Mouse (Mus musculus): ENCODE measurements around the gene Cep78. TPM values are rescaled to one million over a fixed set of nuclear protein-coding genes. Genes with fewer than 3 reads are reported as not detected.

The Cep78 gene
- total and polyA plus RNA-seq, 3 experiments = 1.6 to 3.8 (median 3.6) TPM

GRCm38 (mm10) chr19:16007131-16007530, 22.3 kb upstream of the Cep78 start:
- Histone ChIP-seq H3K27ac (no peak overlapping the region), H3K27me3 (ENCODE audit: control insufficient read depth, insufficient read depth, low read length) (no peaks in the 10 kb centered on the region), H3K79me2 (replicated peaks; ENCODE audit: control insufficient read depth, insufficient read depth, low read length) (no peaks in the 10 kb centered on the region), H3K9ac (ENCODE audit: low read depth, low read length) (no peak overlapping the region), H3K4me3 (no peak overlapping the region), H3K4me1 (ENCODE audit: control insufficient read depth, insufficient read depth, low read length) (no peaks in the 10 kb centered on the region; the same call in 1 of the 2 replicates), H3K36me3 (ENCODE audit: control insufficient read depth, insufficient read depth, low read length) (no peaks in the 10 kb centered on the region)
- WGBS = 64% methylated on average over 8 of the region's 8 CpGs
- DNase-seq = no peak
- TF ChIP-seq EP300 (IDR thresholded peaks at IDR 0.05; ENCODE audit: insufficient read depth, low read depth, low read length) (no peak), CTCF (IDR thresholded peaks at IDR 0.05) (no peak), POLR2A (IDR thresholded peaks at IDR 0.05; ENCODE audit: insufficient read depth, low read depth, low read length) (no peak)
- intact Hi-C loops (cut with DNase I) = no loop called here

GRCm38 (mm10) chr19:15998157-15998556, 13.4 kb upstream of the Cep78 start:
- Histone ChIP-seq H3K4me1 (ENCODE audit: control insufficient read depth, insufficient read depth, low read length) (no peaks in the 10 kb centered on the region), H3K27ac (no peak overlapping the region), H3K36me3 (ENCODE audit: control insufficient read depth, insufficient read depth, low read length) (no peaks in the 10 kb centered on the region), H3K4me3 (no peak overlapping the region), H3K27me3 (ENCODE audit: control insufficient read depth, insufficient read depth, low read length) (no peaks in the 10 kb centered on the region), H3K9ac (ENCODE audit: low read depth, low read length) (no peak overlapping the region), H3K79me2 (replicated peaks; ENCODE audit: control insufficient read depth, insufficient read depth, low read length) (no peaks in the 10 kb centered on the region)
- intact Hi-C loops (cut with DNase I) = loop anchor here (1.0 kb wide), 1 partner anchor 601 kb away; no protein-coding TSS in a partner anchor
- peak; percentile 24 to 47 for DNase-seq
- 3% methylated on average over 3 of the region's 3 CpGs for WGBS
- no peak for TF ChIP-seq POLR2A (IDR thresholded peaks at IDR 0.05; ENCODE audit: insufficient read depth, low read depth, low read length)
- no peak for TF ChIP-seq EP300 (IDR thresholded peaks at IDR 0.05; ENCODE audit: insufficient read depth, low read depth, low read length)
- peak; percentile 98 for TF ChIP-seq CTCF (IDR thresholded peaks at IDR 0.05)

DNA sequence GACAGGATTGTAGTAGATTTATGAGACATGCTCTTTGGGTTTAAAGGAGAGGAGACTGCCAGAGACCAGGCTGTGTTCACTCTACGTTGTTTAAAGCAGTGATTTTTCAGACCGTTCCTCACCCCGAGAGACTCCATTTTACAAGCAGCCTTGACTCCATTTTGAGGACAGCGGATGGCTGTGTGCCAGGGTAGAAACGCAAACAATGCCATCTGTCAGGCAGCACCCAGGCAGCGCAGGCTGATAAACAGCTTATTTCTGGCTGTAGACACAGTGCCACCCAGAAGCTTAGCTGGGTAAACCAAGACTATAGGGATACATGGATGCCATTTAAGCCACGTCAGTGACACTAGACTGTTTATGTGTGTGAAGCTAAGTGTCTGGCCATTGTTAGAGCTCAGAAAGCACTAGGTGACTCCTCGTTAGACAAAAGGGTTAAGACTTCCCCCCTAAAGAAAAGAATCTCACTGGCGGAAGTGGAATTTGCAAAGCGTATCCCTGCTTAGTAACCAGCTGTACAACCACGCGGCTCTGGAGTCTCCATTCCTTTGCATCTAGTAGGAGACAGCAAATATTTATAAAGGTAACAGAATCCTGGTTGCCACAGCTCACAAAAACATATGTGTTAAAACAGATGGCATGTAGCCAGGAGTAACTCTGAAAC, 12.2 kb upstream of the Cep78 start:
- Histone ChIP-seq H3K27me3 (ENCODE audit: control insufficient read depth, insufficient read depth, low read length) (no peaks in the 10 kb centered on the region), H3K4me1 (ENCODE audit: control insufficient read depth, insufficient read depth, low read length) (no peaks in the 10 kb centered on the region), H3K9ac (ENCODE audit: low read depth, low read length) (no peak overlapping the region), H3K79me2 (replicated peaks; ENCODE audit: control insufficient read depth, insufficient read depth, low read length) (no peaks in the 10 kb centered on the region), H3K36me3 (ENCODE audit: control insufficient read depth, insufficient read depth, low read length) (no peaks in the 10 kb centered on the region), H3K27ac (no peak overlapping the region), H3K4me3 (no peak overlapping the region)
- intact Hi-C loops (cut with DNase I) = no loop called here
- 56% methylated on average over 12 of the region's 12 CpGs for WGBS
- DNase-seq = no peak
- TF ChIP-seq EP300 (IDR thresholded peaks at IDR 0.05; ENCODE audit: insufficient read depth, low read depth, low read length) = no peak
- TF ChIP-seq CTCF (IDR thresholded peaks at IDR 0.05) = no peak
- TF ChIP-seq POLR2A (IDR thresholded peaks at IDR 0.05; ENCODE audit: insufficient read depth, low read depth, low read length) = no peak

DNA sequence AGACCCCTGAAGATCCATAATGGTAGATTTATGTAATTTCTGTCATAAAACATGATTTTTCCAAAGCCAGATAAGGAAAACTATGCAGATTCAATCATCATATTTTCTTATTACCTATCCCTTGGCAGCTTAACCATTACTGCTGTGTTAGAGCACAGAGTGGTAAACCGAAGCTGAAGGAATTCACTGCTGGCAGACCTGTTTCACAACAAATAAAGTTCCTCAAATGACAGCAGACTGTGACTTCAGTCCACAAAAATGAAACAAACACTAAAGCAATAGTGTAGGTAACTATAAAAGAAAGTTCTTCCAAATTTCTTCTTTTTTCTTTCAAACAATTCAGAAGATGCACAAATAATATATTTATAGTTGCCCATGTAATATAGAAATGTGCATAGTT, 5.3 kb upstream of the Cep78 start:
- no peak overlapping the region for H3K9ac ChIP-seq (ENCODE audit: low read depth, low read length)
- intact Hi-C loops (cut with DNase I) = no loop called here
- H3K4me1 ChIP-seq (ENCODE audit: control insufficient read depth, insufficient read depth, low read length) = no peaks in the 10 kb centered on the region
- WGBS = 72% methylated on average over 1 of the region's 1 CpGs
- no peaks in the 10 kb centered on the region for H3K79me2 ChIP-seq (replicated peaks; ENCODE audit: control insufficient read depth, insufficient read depth, low read length)
- H3K27me3 ChIP-seq (ENCODE audit: control insufficient read depth, insufficient read depth, low read length) = no peaks in the 10 kb centered on the region
- H3K36me3 ChIP-seq (ENCODE audit: control insufficient read depth, insufficient read depth, low read length) = no peaks in the 10 kb centered on the region
- no peak overlapping the region for H3K27ac ChIP-seq
- DNase-seq = no peak
- no peak for TF ChIP-seq EP300 (IDR thresholded peaks at IDR 0.05; ENCODE audit: insufficient read depth, low read depth, low read length)
- no peak for TF ChIP-seq CTCF (IDR thresholded peaks at IDR 0.05)
- no peak for TF ChIP-seq POLR2A (IDR thresholded peaks at IDR 0.05; ENCODE audit: insufficient read depth, low read depth, low read length)
- no peak overlapping the region for H3K4me3 ChIP-seq

- H3K9ac ChIP-seq (ENCODE audit: low read depth, low read length) = no peak overlapping the region
- intact Hi-C loops (cut with DNase I) = no loop called here
These were observed 454 bp upstream of the Cep78 start for GRCm38 (mm10) chr19:15985172-15985713.

DNA sequence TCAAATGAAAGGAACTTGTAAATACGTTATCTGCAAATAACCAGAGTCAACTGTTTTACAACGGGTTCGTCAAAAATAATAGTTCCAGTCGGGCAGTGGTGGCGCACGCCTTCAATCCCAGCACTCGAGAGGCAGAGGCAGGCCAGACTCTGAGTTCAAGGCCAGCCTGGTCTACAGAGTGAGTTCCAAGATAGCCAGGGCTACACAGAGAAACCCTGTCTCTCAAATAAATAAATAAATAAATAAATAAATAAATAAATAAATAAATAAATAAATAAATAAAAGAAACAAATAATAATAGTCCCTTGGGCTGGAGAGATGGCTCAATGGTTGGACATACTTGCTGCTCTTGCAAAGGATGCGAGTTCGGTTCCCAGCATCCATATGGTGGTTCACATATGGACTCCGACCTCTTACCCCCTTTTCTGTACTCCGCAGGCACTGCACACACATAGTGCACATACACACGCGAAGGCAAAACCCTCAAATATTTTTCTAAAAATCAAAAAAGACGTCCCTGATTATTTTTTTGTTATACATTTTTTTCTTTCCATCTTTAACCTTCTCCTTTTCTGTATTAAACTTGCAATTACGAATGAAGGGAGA, 947 bp downstream of the Cep78 start:
- no peaks in the 10 kb centered on the region for H3K36me3 ChIP-seq (ENCODE audit: control insufficient read depth, insufficient read depth, low read length)

More at GRCm38 (mm10) chr19:15985172-15985713, 454 bp upstream of the Cep78 start:
- Histone ChIP-seq H3K36me3 (ENCODE audit: control insufficient read depth, insufficient read depth, low read length) (no peaks in the 10 kb centered on the region), H3K4me3 (peak overlapping the region; percentile 93), H3K4me1 (ENCODE audit: control insufficient read depth, insufficient read depth, low read length) (peaks cover 1% of the 10 kb centered on the region; the same call in 1 of the 2 replicates), H3K27ac (peak overlapping the region; percentile 70; the same call in 1 of the 2 replicates), H3K79me2 (replicated peaks; ENCODE audit: control insufficient read depth, insufficient read depth, low read length) (no peaks in the 10 kb centered on the region), H3K27me3 (ENCODE audit: control insufficient read depth, insufficient read depth, low read length) (no peaks in the 10 kb centered on the region)
- TF ChIP-seq POLR2A (IDR thresholded peaks at IDR 0.05; ENCODE audit: insufficient read depth, low read depth, low read length) (no peak), EP300 (IDR thresholded peaks at IDR 0.05; ENCODE audit: insufficient read depth, low read depth, low read length) (no peak), CTCF (IDR thresholded peaks at IDR 0.05) (no peak)
- DNase-seq = no peak
- WGBS = 27% methylated on average over 10 of the region's 10 CpGs

More for the DNA sequence above, 947 bp downstream of the Cep78 start:
- intact Hi-C loops (cut with DNase I) = no loop called here
- no peak for DNase-seq
- Histone ChIP-seq H3K4me3 (peak overlapping the region; percentile 93), H3K9ac (ENCODE audit: low read depth, low read length) (no peak overlapping the region), H3K4me1 (ENCODE audit: control insufficient read depth, insufficient read depth, low read length) (peaks cover 1% of the 10 kb centered on the region; the same call in 1 of the 2 replicates), H3K27me3 (ENCODE audit: control insufficient read depth, insufficient read depth, low read length) (no peaks in the 10 kb centered on the region), H3K27ac (no peak overlapping the region), H3K79me2 (replicated peaks; ENCODE audit: control insufficient read depth, insufficient read depth, low read length) (no peaks in the 10 kb centered on the region)
- TF ChIP-seq CTCF (IDR thresholded peaks at IDR 0.05) (no peak), EP300 (IDR thresholded peaks at IDR 0.05; ENCODE audit: insufficient read depth, low read depth, low read length) (no peak), POLR2A (IDR thresholded peaks at IDR 0.05; ENCODE audit: insufficient read depth, low read depth, low read length) (no peak)
- WGBS = 61% methylated on average over 15 of the region's 15 CpGs

All from heart, adult 2 months (tissue).